Mouse (Mus musculus) right cerebral cortex, postnatal 4 days (tissue): ENCODE measurements around the gene Tns1.

ENCODE experiments used
- DNase-seq: peaks from one replicate; pipeline ENCODE4 v3.0.0-alpha.2; 2022

Gene Tns1

DNA sequence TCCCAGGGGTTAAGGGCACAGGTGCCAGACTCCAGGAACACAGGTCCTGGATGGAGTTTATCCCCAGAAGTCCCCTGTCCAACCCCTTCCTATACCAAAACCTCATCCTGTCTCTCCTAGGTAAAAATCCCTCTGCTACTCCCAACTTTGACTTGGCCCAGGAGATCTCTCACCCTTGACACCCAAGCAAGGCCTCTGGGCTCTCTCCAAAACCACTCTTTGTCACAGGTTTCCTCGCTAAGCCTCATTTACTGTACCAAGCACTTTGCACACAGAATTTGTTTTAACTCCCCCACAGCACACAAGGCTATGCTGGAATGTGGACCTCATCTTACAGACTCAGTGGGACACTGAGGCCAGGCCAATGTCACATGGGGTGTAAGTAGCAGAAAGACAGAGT is 94.0 kb downstream of the Tns1 start:
- DNase-seq = no peak

DNA sequence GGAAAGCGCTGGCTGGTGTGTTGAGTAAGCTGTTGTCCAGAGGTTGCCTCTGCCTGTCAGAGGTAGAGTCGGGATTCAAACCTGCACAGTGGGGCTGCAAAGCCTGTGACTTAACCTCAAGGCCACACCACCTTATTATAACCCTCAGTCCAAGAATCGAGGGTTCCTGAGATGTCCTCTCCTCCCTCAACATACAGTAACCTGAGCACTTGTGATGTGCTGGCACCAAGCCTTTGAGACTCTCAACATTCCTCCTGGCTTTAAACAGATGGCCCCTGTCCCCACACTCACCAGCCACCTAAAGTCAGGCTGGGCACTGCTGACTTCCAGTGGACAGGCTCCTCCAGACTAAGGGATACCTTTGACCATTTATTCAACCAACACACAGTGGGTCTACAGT is 94.6 kb downstream of the Tns1 start:
- no peak for DNase-seq

DNA sequence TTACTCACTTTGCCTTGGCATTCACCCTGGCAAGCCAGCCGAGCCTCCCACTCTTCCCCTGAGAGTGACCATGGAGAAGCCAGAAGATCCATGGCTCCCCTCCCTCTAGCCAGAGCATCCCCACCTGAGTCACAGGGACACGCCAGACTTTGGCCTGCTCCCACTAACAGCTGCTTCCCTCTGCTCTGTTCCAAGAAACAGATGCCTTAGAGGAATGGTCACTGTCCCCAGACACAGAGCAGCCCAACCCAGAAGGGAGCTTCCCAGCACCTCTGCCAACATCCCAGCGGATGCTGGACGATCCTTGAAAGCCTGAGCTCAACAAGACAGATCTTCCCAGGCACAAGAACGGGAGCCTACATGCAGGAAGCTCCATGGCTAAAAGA is 95.4 kb downstream of the Tns1 start:
- no peak for DNase-seq

DNA sequence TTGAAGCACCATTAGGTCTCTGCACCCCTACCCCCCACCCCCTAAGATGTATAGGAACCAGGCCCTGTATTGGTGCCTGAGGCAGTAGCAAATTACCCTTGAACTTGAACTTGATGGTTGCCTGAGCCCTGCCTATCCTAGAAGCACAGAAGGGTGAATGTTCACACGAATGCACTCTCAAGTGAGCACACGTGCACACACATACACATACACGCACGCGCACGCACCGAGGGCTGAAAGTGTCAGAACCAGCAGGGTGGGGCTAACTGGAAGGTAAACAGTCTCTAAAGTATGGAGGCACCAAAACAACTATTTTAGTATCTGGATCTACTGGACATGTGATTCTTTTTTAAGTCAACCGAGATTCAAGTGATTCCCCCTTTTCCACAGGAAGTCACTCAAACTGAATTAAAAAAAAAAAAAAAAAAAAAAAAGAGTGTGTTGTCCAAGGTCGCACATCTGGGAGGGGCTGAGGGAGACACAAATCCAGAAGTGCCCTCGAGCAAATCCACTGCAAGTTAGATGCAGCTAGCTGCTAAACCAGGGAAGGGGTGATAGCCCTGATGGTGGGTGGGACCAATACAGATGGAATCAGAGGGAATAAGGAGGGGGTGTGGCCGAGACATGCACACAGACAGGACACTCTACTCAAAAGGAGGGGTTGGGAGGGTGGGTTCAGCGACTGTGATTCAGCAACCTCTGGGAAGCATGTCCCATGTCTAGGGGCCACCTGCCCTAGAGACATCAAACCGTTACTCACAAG is 96.0 kb downstream of the Tns1 start:
- DNase-seq = no peak

DNA sequence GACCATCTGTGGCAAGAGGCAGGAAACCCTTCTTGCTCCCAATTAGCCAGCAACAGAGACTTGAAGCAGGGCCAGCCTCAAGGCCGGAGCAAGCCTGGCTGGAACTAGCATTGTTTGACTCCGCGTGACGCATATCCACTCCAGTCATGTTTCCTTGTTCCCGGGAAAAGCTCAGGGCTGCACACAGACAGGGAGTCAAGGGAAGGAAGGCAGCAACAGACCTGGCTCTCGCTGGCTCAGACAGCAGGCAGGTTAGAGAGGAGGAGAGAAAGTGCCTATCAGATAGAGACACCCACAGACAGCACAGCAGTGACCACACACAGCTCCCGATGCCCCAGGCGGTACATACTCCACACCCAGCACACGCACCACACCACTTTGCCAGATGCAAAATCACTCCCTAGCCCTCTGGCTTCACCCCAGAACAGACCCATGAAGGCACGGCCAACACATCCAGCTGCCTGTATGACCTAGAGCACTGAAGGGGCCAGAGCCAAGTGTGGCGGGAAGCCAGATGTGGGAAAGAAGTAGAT is 96.6 kb downstream of the Tns1 start:
- DNase-seq = peak; percentile 15

DNA sequence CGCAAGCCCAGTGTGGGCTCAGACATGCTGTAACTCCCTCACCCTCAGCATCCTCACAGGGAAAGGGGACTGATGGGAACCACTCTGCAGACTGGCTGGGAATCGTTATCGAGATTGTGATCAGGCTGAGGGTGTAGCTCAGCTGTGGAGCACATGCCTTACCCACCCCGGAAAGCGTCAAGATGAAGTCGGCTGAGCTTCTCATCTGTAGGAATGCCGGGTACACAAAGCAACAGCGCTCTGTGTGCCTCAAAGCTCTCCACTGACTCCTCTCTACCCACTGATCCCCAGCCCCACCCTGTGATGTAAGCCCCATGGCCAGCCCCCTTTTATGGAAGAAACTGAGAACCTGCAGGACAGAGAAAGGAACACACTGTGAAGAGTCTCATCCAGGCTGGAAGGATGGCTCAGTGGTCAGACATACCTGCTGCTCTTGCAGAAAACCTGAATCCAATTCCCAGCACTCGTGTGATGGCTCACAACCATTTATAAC is 97.5 kb downstream of the Tns1 start:
- DNase-seq = no peak

DNA sequence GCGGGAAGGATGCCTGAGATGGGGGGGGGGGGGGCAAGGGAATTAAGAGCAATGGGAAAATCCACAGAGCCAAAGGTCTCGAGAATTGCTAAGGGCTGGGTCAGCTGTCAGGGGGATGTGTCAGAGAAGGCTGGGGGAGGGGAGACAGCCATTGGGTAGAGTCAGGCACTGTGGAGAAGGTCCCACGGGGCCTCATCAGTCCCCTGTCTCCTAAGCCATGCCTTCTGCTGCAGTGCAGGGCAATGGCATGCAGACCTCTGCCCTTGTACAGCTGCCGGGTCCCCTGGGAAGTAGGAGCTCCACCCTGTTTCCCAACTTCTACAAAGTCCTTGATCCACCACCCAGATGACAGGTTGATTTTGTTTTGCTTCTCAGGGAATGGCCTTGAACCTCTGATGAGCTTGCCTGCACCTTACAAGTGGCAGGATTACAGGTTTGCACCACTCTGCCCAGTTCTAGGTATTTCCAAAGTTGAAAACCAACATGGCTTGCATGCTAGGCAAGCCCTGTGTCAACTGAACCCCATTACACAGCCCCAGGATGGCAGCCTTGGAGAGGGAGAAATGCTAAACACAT is 98.5 kb downstream of the Tns1 start:
- DNase-seq = no peak

DNA sequence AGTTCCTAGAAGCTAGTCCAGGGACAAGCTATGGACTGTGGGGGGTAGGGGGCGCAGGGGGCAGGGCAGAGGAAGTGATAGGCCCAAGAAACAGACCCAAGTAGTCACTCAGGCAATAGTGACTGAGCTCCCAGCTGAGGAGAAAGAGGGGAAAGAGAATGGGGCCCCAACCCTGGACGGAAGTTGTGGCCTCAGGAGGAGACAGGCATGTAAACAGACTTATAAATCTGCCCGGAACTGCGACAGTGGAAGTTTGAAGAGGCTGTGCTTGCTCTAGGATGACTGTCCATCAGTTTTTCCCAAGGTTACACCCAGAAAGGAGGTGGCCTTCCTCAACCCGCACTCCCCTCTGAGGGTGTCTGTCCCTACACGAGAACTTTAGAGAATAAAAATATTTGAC is 99.0 kb downstream of the Tns1 start:
- no peak for DNase-seq

DNA sequence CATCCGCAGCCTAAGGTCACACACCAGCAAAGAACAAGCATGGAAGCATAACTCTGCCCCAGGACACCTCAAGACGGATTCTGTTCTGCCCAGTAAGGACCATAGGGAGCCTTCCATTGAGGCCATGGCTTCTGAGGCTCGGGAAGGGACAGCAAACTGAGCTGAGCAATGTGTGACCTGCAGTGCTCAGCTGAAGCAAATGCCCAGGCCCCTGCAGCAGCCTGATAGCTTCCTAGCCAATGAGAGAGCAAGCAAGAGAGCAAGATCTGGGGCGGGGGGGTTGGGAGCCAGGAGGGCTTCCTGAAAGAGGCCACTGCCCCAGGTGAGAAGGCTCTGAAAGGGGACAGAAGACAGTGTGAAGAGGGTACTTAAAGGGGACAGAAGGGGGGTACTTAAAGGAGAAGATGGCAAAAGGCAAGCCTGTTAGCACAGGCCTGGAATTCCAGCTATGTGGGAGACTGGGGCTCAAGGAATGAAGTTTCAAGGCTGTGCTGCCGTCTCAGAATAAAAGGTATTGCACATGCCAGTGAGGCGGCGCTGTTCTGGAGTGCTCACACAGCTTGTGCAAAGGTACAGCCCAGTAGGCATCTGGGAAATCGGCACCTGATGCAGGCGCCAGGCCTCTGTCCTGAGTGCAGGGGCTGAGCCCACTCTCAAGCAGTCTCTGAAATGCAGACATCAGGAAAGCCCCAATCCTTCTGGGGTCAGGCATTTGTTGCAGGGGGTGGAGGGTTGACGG is 99.6 kb downstream of the Tns1 start:
- no peak for DNase-seq

DNA sequence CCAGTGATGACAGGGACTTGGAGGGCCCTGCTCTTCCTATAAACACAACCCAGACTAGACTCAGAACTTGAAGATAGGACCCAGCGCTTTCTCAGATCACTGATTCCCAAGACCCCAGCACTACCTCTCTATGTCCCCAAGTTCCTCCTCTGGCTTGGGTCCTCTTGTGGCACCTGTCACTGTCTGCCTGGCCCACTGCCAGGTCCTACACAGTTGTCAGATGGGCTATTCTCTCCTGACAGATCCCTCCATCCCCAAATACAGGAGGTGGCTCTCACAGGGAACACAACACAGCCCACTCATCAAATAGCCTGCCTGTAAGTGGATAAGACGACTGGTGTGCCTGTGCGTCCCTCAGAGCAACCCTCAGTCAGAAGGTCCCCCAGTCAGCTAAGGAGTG is 101.3 kb downstream of the Tns1 start:
- DNase-seq = no peak

DNA sequence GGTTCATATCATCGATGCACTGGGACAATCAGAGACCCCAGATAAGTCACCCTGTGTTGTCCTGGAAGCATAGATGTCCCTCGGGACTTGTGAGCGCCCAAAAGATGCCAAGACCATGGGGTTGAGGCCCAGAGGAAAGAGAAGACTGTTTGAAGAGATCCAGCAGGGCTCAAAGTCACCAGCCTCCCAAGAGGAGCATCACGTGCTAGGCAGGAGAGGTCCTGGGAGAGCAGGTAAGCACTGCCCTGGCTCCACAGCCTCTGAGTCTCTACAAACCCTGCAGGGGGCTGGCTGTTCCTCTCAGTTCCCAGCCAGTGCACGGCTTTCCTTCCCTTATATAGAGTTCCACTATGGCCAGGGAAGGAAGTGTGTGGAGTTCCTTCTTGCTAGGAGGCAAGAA is 101.7 kb downstream of the Tns1 start:
- DNase-seq = no peak

DNA sequence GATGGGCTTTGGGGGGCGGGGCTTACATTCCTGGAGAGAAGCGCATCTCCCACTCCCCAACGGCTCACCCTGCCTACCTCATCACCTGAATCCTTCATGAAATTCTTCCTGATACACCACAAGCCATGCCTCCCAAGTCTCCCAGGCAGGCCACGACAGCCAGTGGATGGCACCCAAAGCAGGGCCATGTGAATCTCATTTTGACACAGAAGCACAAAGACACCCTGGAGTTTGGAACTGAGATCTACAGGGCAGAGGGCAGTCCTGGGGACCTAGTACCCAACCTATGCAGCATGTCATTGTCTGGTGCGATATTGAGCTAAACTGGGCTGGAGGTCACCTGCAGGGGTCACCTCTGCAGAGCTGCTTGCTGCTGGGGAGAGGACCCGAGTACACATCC is 104.0 kb downstream of the Tns1 start:
- DNase-seq = no peak

DNA sequence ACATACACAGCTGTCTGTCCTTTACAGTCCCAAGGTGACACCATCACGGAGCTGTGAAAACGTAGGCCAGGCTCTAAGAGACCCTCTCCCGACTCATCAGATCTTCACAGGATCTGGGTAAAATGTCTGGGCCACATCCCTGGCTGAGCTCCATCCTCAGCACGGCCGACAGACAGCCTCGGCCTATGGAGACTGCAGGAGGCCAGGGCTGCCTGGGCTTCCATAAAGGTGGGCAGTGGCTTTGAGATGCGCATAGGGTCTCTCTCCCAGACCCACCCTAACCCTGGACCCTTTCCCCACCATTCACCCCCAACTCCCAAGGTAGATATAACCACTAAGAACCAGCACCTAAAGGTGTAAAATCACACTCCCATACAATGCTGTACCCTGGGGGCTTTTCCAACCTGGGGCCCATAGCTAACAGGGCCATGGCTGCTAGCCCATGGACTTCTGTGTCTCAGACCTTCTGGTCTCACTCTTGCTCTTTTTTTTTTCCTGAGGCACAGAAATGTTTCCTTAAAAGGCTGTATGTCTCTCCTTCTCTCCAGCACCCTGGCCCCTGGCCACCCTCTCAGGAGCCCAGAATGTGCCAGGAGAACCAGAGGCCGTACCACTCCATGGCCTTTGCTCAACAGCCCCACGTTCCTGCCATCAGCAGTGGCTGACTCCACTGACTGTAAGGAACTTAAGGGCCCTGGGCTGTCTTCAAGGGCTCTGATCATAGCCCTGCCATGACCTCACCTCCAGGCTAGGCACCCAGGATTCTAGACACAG is 106.7 kb downstream of the Tns1 start:
- DNase-seq = no peak

DNA sequence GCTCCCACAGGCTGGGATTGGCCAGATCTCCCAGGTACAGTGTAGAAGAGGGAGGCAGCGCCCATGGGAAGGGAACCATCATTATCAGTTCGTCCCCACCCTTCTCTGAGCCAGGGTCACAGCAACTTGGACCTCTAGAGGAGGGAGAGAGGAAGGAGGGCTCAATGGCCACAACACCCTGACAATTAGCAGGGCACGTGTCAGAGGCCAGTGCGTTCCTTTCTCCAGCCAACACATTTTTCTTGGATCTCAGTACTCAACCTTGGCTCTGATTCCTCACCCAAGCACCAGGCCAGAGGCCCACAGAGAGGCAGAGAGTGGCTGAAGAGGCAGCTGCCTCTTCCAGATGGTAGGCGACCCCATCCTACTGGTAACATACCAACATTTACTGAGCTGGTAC is 107.6 kb downstream of the Tns1 start:
- DNase-seq = no peak

DNA sequence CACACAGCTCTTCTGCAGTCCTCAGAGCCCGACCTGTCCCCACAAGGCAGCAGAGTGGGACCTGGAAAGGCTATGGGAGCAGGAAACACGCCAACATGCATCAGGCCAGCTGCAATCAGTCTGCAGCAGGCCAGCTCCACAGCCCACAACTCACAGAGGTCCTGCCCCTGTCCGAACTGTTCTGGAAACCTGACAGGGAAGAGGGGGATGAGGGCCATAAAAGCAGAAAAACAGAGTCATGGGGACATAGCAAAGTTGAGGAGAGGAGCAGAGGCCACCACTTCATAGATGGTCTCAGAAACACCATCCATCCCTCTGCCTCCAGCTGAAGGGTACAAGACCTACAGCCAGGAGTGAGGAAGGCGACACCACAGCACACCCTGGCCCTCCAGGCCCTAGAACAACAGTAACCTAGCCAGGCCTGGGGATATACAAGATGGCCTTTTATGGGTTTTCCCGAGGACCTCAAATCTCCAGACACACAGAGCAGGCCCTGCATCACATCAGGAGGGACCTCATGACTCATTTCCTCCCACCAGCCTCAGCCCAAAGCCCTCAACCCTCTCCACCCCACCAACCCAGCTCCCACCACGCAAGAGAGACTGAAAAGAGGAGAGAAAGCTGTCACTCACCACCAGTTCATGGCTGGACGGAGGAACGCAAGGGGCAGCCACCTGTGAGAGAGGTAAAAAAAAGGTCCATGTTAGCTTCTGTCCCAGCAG is 108.6 kb downstream of the Tns1 start:
- DNase-seq = no peak

DNA sequence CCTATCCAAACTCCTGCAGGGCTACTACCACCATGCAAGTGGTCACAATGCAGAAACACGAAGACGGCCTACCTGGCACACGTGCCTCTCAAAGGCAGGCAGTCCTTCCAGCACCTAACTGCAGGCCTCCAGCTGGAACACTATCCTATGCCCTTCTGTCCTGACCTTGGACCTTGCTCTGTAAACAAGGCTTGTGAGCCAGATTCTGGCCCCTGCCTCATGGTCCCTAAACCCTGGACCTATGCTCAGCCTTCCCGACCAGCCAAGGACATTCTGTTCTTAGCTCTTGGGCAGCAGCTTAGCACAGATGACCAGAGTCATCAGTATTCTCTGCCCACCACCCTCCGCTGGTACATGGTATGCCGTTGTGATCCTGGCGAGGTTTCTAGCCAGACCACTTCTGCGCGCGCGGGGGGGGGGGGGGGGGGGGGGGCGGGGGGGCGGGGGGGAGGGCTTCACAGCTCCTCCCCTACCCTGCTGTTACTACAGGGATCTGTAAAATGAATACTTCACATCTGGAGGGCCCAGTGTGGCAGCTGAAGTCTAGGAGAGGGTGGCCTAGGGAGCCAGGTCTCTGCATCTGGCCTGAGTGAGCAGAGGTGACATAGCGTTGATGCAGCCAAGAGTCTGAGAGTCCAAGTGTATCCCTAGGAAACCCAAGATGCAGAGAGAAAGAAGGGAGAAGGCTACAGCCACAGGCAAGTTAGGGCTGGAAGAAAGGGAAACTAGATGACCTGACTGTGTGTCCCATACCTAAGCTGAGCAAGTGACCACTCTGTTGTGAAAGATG is 109.5 kb downstream of the Tns1 start:
- DNase-seq = no peak

DNA sequence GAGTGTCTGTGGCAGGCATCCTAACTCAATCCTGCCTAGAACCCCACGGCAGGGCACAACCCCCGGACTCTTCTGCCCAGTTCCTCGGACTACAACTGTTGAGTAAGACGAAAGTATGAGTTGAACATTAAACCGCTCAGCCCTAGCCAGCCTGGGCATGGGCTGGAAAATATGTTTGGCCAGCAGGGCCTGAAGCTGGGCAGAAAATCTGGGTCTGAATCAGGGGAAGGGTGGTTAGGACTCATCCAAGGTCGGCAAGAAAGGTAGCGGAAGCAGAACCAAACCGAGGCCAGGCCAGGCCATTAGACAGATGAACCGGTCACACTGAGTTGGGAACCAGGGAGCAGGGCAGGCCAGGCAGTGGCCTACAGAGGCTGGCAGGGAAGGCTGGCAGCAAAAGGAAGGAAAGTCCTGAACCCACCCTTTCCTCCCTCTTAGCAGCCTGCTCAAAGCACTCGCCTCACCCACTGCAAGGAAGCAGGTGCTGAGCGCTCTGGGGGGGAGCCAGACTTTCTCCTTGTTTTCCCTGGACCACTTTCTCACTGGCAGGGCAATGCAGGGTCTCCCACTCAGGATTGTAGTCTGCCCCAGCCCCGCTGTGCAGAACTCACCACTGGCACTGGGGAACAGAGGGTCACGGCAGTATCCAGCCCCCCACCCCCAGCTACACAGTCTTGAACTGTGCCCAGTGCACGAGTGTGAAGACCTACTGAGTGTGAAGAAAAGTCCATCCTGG is 110.8 kb downstream of the Tns1 start:
- no peak for DNase-seq

DNA sequence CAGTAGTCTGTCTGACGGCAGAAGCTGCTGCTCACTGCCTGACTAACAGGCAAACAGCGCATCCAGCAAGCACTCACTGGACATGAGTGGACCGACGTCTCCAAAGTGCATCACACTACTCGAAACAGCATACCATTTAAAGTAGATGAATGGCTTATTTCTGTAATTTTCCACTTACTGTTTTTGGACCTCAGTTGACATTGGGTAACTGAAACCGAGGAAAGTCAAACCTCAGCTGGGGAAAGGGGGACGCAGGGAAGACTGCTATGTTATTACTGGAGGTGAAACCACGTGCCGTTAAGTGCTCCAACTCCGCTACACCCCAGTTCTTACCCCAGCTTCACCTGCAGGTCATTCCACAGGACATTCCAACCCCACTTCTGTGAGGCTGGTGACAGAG is 111.5 kb downstream of the Tns1 start:
- DNase-seq = no peak

DNA sequence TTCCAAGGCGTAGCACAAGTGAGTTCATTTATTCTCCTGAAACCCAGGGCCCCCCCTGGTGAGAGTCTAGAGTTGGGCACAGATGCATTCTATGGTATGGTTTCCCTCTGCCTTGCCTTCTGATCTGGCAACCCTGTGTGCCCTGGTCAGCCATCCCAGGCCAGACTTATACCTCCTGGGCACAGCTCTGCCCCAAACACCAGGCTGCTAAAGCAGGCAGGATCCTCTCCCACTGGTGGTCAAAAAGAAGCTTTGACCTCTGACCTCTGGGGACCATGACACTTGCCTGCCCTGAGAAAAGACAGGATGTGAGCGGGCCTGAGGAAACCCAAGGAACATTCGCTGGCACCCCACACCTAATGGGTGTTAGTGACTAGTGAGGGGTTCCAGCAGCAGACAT is 114.8 kb downstream of the Tns1 start:
- no peak for DNase-seq

DNA sequence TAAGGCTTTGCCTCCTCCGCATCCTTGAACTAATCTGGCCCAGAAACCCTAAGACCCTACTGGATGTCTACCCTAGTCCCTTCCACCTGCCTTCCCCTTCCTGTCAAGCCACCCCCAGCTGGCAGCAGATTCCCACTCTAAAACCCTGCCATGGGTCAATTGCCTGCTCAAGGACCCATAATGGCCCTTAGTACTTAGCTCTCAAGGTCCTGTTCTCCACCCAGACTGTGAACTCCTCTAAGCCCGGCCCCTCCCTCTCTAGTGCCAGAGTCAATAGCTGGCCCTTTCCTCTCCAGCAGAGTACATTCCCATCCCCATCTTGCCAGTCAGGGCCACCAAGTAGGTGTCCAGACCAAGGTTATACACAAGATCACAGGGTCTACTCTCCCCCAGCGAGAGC is 115.3 kb downstream of the Tns1 start:
- DNase-seq = no peak

DNA sequence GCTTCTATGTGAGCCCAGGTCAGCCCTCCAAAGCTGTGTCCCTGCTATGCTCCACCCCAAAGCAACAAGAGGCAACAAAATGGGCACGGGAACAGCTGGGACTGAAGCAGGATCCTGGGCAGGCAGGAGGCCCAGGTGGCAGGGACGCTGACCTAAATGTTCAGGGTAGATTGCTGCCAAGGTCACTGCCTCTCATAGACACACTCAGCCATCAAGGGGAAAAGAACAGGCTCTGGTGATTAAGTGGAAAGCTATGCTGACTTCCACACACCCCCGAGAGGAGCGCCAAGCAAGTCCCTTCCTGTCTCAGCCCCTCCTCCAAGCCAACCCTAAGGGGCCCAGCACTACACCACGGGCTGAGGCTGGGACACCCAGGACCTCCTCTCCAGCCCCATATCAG is 115.8 kb downstream of the Tns1 start:
- no peak for DNase-seq
